Mouse (Mus musculus) spleen, adult 2 months (tissue): ENCODE measurements at regions not wholly inside any gene's neighbourhood (a gene's known extent, or its start where the extent isn't known, plus 50 kb on each side); places are given as distances from the start of the nearest gene placed in this dataset.

ENCODE experiments used
- CTCF ChIP-seq: fragments of 200-500 bp; IDR thresholded peaks from 2 replicates; pipeline ENCODE4 v1.5.1; 2011; ENCODE audit warnings: mild to moderate bottlenecking, inconsistent platforms; ENCODE audit not compliant: insufficient read depth, insufficient read length, insufficient replicate concordance; ENCODE audit errors: extremely low read depth
- POLR2A ChIP-seq: fragments of 200-500 bp; IDR thresholded peaks from 2 replicates; pipeline ENCODE4 v1.6.1; 2011; ENCODE audit warnings: low read depth, low read length, inconsistent platforms

- TF ChIP-seq POLR2A: no peak
- no peak for TF ChIP-seq CTCF
Observed at GRCm38 (mm10) chr1:73680829-73681228, 443.4 kb downstream of the Tns1 start.
